Mouse (Mus musculus) ES-E14 (cell line): Measurements from ENCODE around the gene Ap1s1.

Experiments used
- CHD2 ChIP-seq: IDR thresholded peaks from 2 replicates; pipeline ENCODE4 v1.6.1; 2014; ENCODE audit warnings: mild to moderate bottlenecking, low read depth, low read length, inconsistent platforms
- ZNF384 ChIP-seq: IDR thresholded peaks from 2 replicates; pipeline ENCODE4 v1.6.1; 2012; ENCODE audit warnings: low read depth, low read length, inconsistent platforms

DNA sequence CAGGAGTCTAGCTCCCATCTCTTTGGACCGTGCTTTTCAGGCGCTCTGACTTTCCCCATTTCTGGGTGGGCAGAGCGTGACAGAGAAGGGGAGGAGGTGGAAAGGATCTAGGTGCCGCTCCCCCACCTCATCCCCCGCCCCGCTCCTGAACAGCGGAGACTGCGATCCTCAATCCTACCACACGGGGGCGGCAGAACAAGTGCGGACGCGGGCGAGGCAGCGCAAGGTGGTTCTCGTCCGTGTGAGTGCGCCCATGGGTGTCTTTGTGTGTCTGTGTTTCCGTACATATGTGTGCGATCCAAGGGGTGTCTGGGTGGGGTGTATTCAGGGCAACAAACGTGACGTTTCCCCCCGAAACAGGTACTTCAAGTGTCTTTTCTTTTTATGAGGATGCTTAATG lies 20.8 kb downstream of the Ap1s1 start:
- TF ChIP-seq CHD2 (no peak), ZNF384 (no peak)
